Mouse (Mus musculus) lung, embryonic 14.5 days (tissue): ENCODE measurements at regions not wholly inside any gene's neighbourhood (a gene's known extent, or its start where the extent isn't known, plus 50 kb on each side); places are given as distances from the start of the nearest gene placed in this dataset.
A peak's percentile ranks its signal among the peaks of the same experiment; 100 is the strongest.

Source experiments
- ATAC-seq: fragments of 200-750 bp; cut with Nextera tagmentation; 2 replicates; pipeline ENCODE4 v1.8.0; 2017; ENCODE audit warnings: mild to moderate bottlenecking, moderate TSS enrichment, moderate library complexity; ENCODE audit not compliant: insufficient read depth
- DNase-seq: peaks from one replicate; pipeline ENCODE4 v3.0.0-alpha.2; 2015
- H3K27ac ChIP-seq: fragments of 300-500 bp; sonication (generic); 2 replicates; pipeline ENCODE4 v1.5.1; 2014; ENCODE audit warnings: low read depth, mild to moderate bottlenecking, moderate library complexity
- H3K27me3 ChIP-seq: fragments of 300-500 bp; sonication (generic); 2 replicates; pipeline ENCODE4 v1.6.1; 2014; ENCODE audit warnings: low read length, control low read depth; ENCODE audit not compliant: insufficient read depth
- H3K36me3 ChIP-seq: fragments of 300-500 bp; sonication (generic); 2 replicates; pipeline ENCODE4 v1.6.1; 2014; ENCODE audit warnings: control low read depth; ENCODE audit not compliant: insufficient read depth
- H3K4me1 ChIP-seq: fragments of 300-500 bp; sonication (generic); 2 replicates; pipeline ENCODE4 v1.6.1; 2014; ENCODE audit warnings: antibody characterized with exemption, control low read depth; ENCODE audit not compliant: insufficient read depth
- H3K4me2 ChIP-seq: fragments of 300-500 bp; sonication (generic); 2 replicates; pipeline ENCODE4 v1.6.1; 2014; ENCODE audit warnings: mild to moderate bottlenecking
- H3K4me3 ChIP-seq: fragments of 300-500 bp; sonication (generic); 2 replicates; pipeline ENCODE4 v1.5.1; 2014; ENCODE audit warnings: low read depth, low read length
- H3K9ac ChIP-seq: fragments of 300-500 bp; sonication (generic); 2 replicates; pipeline ENCODE4 v1.6.1; 2014
- H3K9me3 ChIP-seq: fragments of 300-500 bp; sonication (generic); 2 replicates; pipeline ENCODE4 v1.6.1; 2016; ENCODE audit warnings: low read depth, low read length, control low read depth
- CTCF ChIP-seq: IDR thresholded peaks from 2 replicates; pipeline ENCODE4 v1.5.1; 2016; ENCODE audit warnings: antibody characterized with exemption, low read depth
- WGBS: fragments of 180-500 bp; shearing (Covaris S2); extraction: QIAGEN DNeasy Blood & Tissue Kit; methylation state at CpG from one replicate; pipeline ENCODE4 v1.1.7; 2014; 5-methylcytosine and 5-hydroxymethylcytosine counted together

- H3K36me3 ChIP-seq: no peaks in the 10 kb centered on the region
- H3K4me1 ChIP-seq: no peaks in the 10 kb centered on the region
- H3K4me3 ChIP-seq: no peak overlapping the region
- no peak for TF ChIP-seq CTCF
- no peak for DNase-seq
- no peak overlapping the region for H3K9ac ChIP-seq
- 81% methylated on average over 4 of the region's 4 CpGs for WGBS
- no peaks in the 10 kb centered on the region for H3K9me3 ChIP-seq
- no peak for ATAC-seq
- no peak overlapping the region for H3K4me2 ChIP-seq
- H3K27ac ChIP-seq: no peak overlapping the region
- no peaks in the 10 kb centered on the region for H3K27me3 ChIP-seq
These were observed 72.6 kb downstream of the Icos start for GRCm38 (mm10) chr1:61050346-61050745.

- Histone ChIP-seq H3K4me1 (no peaks in the 10 kb centered on the region), H3K36me3 (no peaks in the 10 kb centered on the region), H3K27ac (no peak overlapping the region), H3K9me3 (no peaks in the 10 kb centered on the region), H3K4me2 (no peak overlapping the region), H3K4me3 (no peak overlapping the region), H3K27me3 (no peaks in the 10 kb centered on the region), H3K9ac (no peak overlapping the region)
- TF ChIP-seq CTCF: no peak
- WGBS: 55% methylated on average over 1 of the region's 1 CpGs
- ATAC-seq (no peak), DNase-seq (no peak)
These were observed 75.9 kb downstream of the Icos start for GRCm38 (mm10) chr1:61053676-61054075.

- Histone ChIP-seq H3K27me3 (no peaks in the 10 kb centered on the region), H3K4me1 (no peaks in the 10 kb centered on the region), H3K4me2 (no peak overlapping the region), H3K4me3 (no peak overlapping the region), H3K9me3 (no peaks in the 10 kb centered on the region), H3K27ac (no peak overlapping the region), H3K36me3 (no peaks in the 10 kb centered on the region), H3K9ac (no peak overlapping the region)
- 74% methylated on average over 6 of the region's 6 CpGs for WGBS
- no peak for TF ChIP-seq CTCF
- ATAC-seq (no peak), DNase-seq (no peak)
These were observed 76.7 kb downstream of the Icos start for GRCm38 (mm10) chr1:61054391-61054790.

GRCm38 (mm10) chr1:61055176-61055575 lies 77.4 kb downstream of the Icos start:
- DNase-seq: peak; percentile 83
- Histone ChIP-seq H3K4me1 (no peaks in the 10 kb centered on the region), H3K9ac (no peak overlapping the region), H3K27ac (no peak overlapping the region), H3K4me3 (no peak overlapping the region), H3K27me3 (no peaks in the 10 kb centered on the region), H3K36me3 (no peaks in the 10 kb centered on the region), H3K9me3 (no peaks in the 10 kb centered on the region), H3K4me2 (peak overlapping the region; percentile 39)
- TF ChIP-seq CTCF: peak; percentile 83
- 5% methylated on average over 8 of the region's 8 CpGs for WGBS
- ATAC-seq: no peak

DNA sequence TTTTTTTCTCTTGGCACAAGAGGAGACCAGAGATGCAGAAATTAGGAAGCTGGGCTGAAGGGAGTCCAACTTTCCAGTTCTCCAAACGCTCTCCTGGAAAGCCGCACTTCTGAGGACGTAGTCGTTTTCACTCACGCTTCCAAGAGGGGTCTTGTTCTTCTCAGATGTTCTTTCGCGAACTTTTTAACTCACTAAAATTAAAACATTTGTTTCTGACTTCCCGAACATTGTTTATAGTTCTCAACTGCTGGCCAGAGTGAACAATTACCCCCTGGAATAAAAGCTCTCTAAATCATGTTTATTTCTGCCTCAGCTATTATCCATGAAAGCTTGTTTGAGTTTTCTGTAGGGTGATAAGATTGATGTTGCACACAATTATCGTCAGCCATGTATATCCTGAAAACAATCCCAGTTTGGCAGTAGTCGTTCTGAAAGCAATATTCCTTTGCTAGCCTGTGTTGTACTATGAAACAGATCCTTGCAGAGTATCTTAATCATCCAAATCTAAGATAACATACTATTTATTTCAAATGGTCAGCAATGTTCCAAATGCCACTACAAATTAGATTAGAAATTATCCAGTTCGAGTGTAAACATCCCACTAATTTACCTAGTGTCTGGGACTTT lies 82.3 kb downstream of the Icos start:
- H3K9me3 ChIP-seq: no peaks in the 10 kb centered on the region
- peak; percentile 63 for DNase-seq
- TF ChIP-seq CTCF: no peak
- H3K36me3 ChIP-seq: no peaks in the 10 kb centered on the region
- no peaks in the 10 kb centered on the region for H3K27me3 ChIP-seq
- H3K9ac ChIP-seq: no peak overlapping the region
- H3K4me3 ChIP-seq: no peak overlapping the region
- H3K27ac ChIP-seq: no peak overlapping the region
- 23% methylated on average over 11 of the region's 11 CpGs for WGBS
- no peaks in the 10 kb centered on the region for H3K4me1 ChIP-seq
- H3K4me2 ChIP-seq: peak overlapping the region; percentile 41
- ATAC-seq: peak; percentile 52

DNA sequence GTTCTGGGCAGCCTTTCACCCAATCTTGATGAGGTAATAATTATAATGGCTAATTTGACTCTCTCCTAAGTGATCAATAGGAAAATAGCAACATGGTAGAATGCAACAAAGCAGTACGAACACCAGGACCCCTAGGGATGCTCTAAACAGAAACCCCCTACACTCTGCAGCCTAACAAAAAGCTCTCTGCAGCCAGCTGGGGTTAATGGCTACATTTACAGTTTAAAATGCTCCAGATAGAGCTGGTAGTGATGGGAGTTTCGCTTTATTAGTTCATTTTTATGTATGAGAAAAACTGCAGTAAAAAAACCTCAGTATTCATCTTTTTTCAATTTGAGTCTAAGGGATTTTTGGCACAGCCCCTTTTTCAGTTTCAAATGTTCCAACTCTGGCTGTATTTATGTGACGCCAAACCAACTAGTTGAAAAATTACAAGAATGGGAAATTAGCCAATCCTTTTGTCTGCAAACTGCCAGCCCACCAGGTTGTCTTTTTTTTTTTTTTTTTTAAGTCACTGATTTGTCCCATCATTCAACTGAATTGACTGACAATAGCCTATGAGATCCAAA lies 84.2 kb downstream of the Icos start:
- Histone ChIP-seq H3K4me2 (no peak overlapping the region), H3K36me3 (no peaks in the 10 kb centered on the region), H3K4me3 (no peak overlapping the region), H3K27me3 (no peaks in the 10 kb centered on the region), H3K27ac (no peak overlapping the region), H3K4me1 (no peaks in the 10 kb centered on the region), H3K9ac (no peak overlapping the region), H3K9me3 (no peaks in the 10 kb centered on the region)
- ATAC-seq (no peak), DNase-seq (peak; percentile 44)
- 57% methylated on average over 3 of the region's 3 CpGs for WGBS
- TF ChIP-seq CTCF: no peak

DNA sequence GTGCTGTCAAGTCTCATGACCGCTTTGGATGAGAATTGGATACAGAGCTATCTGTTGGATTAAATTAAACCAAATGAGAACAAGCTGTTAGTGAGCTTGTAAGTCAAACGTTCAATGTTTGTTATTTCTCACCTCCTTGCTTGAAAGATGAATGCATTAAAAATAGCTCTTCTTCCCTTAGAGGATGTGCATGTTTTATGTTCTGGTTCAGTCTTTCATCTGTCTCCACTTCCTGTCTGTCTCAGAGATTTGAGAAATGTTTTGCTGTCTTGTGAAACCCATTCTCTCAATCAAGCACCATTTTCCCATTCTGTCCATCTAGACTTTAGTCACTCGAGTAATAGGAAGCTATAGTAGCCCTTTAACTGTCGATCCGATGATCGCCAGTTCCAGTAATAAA lies 90.4 kb downstream of the Icos start:
- H3K9ac ChIP-seq: no peak overlapping the region
- ATAC-seq: no peak
- WGBS: 55% methylated on average over 6 of the region's 6 CpGs

GRCm38 (mm10) chr1:61074127-61074526 lies 96.4 kb downstream of the Icos start:
- no peak overlapping the region for H3K4me2 ChIP-seq
- H3K9ac ChIP-seq: no peak overlapping the region
- ATAC-seq (no peak), DNase-seq (no peak)
- no peak overlapping the region for H3K4me3 ChIP-seq
- H3K27ac ChIP-seq: no peak overlapping the region
- no peaks in the 10 kb centered on the region for H3K4me1 ChIP-seq
- no peaks in the 10 kb centered on the region for H3K36me3 ChIP-seq
- WGBS: 84% methylated on average over 2 of the region's 2 CpGs
- no peaks in the 10 kb centered on the region for H3K9me3 ChIP-seq
- no peaks in the 10 kb centered on the region for H3K27me3 ChIP-seq
- no peak for TF ChIP-seq CTCF

More for the DNA sequence above, 90.4 kb downstream of the Icos start:
- Histone ChIP-seq H3K27ac (no peak overlapping the region), H3K4me2 (no peak overlapping the region), H3K4me3 (no peak overlapping the region), H3K27me3 (no peaks in the 10 kb centered on the region), H3K9me3 (no peaks in the 10 kb centered on the region), H3K36me3 (no peaks in the 10 kb centered on the region), H3K4me1 (no peaks in the 10 kb centered on the region)
- no peak for TF ChIP-seq CTCF
- no peak for DNase-seq
